Mouse (Mus musculus) thymus, postnatal 4 days (tissue): ENCODE results near the gene Clp1.

Experiments used
- DNase-seq: peaks from one replicate; pipeline ENCODE4 v3.0.0; 2021

Gene Clp1

DNA sequence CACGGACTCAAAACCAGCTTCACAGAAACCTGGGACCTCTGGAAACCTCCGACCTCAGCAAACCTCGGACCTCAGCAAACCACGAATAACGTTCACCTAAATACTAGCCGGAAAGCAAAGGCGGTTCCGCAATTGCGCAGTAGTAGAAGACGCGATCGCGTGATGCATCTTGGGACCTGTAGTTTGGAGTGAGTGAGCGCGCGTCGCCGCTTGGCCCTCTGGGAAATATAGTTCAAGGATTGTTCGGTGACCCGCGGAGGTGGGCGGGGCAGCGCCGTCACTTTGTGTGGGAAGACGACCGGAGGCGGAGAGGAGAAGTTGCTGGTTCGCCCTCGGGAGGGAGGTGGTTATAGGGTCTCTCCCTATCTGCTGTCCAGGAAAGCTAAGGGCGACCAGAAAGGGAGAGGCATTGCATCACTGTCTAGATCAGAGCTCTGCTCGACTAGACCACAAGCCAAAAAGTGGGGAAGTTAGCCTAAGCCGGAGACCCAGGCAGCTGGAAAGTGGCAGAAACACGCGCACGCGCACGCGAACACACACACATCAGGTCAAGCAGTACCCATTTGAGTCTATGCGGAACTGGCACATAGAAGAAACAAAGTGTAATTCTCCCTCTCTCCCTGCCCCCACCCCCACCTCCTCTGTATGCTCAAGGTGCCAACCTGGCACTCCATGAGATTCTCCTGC is at the start of gene Clp1:
Gene Clp1 (minus strand): TSS at position 179 of the 687 bp plus-strand sequence.
- peak; percentile 94 for DNase-seq

GRCm38 (mm10) chr2:84775665-84776064 is 48.5 kb upstream of the Clp1 start:
- no peak for DNase-seq

- no peak for DNase-seq
Observed at GRCm38 (mm10) chr2:84775241-84775640, 48.1 kb upstream of the Clp1 start, which contains the start of gene Serping1. Serping1 (minus strand) TSS chr2:84775444.

DNA sequence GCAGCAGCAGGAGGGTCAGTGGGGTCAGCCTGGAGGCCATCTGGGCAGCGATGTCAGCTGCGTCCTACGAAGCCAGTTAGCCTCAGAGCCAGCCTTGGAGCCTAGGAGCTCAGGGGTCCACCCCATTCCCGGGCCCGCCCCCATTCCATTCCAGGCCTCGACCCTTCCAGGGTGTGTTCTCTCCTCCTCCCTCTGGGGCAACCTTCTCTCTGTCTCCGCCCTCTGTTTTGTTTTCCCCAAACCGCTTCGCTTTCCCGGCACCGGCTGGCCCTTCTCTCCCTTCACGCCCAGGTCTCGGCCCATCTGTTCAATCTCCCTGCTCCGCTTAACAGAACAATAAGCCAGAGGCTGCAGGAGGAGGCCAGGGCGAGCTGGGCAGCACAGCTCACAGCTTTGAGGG is 47.6 kb upstream of the Clp1 start:
- DNase-seq: no peak

- no peak for DNase-seq
Observed at GRCm38 (mm10) chr2:84773195-84773594, 46.0 kb upstream of the Clp1 start.

GRCm38 (mm10) chr2:84772454-84772853 is 45.3 kb upstream of the Clp1 start:
- DNase-seq: no peak

DNA sequence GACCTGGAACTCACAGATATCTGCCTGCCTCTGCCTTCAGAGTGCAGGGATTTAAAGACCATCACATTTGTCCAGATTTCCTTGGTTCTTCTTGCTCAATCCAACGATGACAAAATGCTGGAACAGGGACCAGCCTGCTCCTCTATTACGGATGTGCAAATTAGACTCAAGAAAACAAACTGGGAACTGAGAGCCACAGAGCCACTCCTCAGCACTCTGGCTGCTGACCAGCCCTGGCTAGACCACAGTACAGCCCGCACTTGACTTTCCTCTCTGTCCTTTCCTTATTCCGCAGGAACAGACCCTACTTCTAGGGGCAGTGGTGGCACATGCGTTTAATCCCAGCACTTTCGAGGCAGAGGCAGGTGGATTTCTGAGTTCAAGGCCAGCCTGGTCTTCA is 43.4 kb upstream of the Clp1 start:
- no peak for DNase-seq

DNA sequence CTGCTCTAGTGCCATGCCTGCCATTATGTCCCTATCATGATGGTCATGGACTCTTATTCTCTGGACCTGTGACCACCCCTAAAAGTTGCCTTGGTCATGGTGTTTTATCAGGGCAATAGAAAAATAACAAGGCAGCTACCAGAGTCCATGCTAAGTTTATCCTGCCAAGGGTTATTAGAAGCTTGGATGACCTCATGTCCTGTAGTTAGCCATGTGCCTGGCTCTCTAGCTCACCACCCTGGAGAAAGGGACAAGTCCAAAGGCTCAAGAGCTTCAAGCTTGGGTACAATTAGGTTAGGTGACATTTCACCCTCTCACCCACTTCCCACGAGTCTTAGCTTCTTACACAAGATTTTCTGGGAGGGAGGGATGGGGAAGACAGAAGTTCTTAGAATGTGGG is 35.7 kb upstream of the Clp1 start:
- DNase-seq: no peak

DNA sequence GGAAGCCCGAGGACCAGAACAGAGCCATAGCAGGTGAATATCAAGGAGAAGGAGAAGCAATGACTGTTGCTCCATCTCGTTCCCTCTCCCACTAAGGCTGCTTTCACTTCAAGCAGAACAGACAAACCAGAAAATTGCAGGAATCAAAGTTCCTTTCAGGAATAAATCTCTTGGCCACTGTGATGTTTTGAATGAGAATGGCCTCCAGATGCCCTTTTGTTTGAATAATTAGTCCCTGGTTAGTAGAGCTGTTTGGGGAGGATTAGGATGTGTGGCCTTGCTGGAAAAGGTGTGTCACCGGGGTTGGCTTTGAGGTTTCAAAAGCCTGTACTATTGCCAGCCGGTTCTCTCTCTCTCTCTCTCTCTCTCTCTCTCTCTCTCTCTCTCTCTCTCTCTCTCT is 35.1 kb upstream of the Clp1 start:
- DNase-seq: no peak

DNA sequence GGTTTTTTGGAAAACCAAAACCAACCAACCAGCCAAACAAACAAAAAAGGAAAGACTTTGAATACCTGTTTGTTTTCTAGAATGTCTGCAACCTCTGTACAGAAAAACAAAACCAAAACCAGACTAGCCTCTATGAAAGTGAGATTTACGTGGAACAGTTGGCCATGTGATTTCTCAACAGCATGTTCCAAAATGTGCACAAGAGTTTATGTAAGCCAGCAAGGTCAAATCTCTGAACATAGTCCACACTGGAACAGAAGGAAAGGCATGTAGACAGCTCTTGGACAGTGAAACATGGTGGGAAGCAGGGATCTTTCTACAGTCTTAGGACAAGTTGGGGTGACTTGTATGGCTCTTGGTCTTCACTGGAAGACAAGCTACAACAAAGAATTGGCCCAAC is 34.7 kb upstream of the Clp1 start:
- DNase-seq: no peak

DNA sequence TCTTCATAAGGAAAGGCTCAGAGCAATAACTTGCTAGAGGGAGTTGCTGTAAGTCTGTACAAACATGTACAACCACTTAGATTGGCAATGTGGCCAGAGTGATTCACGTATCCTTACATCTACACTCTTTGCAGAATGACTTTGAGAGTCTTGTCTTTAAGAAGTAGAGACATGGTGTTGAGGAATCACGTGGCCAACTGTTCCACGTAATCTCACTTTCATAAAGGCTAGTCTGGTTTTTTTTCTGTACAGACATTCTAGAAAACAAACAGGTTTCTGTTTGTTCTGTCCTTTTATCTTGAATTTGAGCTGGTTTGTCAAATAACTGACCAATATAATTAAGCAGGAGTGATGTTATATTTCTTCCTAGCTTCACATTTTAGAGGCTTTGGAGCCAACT is 34.2 kb upstream of the Clp1 start:
- DNase-seq: no peak

DNA sequence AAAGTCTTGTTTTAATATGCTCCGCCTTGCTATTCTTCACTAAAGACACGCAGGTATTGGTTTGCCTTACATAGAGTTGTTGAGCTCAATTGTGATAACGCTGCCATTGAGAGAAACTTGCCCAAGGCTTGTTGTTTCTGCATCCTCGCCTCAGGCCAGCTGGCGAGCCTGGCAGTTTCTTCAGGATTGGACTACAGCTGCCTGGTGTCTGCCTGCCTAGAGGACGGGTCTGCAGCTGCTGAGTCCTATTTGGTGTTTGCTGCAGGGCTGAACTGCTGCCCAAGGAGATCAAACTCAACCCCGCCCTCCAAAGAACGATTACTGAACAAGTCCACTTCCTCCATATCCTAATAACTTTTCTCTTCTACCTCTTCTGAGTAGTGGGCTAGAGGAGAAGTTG is 33.6 kb upstream of the Clp1 start:
- DNase-seq: no peak

- no peak for DNase-seq
Observed at GRCm38 (mm10) chr2:84758542-84759127, 31.5 kb upstream of the Clp1 start.

DNA sequence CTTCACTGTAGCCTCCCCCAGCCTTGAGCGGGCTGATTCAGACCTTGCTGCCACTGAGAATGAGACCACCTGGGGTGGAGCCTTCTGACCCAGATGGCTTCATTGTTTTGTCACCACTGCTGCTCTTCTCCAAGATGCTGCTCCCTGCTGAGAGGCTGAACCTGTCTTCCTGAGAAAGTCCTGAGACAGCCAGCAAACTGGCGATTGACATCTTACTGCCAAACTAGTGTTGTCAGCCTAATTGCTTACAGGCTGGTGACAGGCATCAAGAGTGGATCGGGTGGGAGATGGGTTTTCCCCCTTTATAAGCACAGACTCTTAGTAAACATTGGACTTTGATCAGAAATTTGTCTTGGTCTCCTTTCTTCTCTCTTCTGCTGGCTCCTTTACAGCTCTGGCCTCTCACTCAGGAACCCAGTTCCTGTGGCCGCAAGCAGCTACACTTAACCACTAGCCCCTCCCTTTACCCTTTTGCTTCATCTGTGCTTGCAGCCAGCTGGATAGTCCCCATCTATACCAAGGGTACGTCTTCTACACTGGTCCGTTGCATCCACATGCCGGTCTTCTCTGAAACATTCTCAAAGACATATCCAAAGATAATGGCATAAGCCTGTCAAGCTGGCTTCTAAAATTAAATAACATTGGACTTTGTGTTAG is 30.0 kb upstream of the Clp1 start:
- DNase-seq: no peak

DNA sequence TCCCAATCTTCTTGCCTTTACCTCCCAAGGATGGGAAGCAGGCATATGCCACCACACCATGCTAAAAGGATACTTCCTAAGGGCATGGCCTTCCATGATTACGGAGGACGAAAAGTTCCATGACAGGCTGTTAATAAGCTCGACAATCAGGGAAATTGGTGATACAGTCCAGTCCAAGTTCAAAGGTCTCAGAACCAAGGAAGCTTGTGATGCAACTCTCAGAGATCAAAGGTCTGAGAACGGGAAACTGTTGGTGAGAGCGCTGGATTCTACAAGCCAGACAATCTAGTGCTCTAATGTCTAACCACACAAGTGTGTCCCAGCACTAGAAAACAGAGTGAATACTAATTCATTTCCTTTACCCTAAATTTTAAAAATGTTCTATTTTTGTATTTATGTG is 29.1 kb upstream of the Clp1 start:
- no peak for DNase-seq

- DNase-seq: no peak
Observed at GRCm38 (mm10) chr2:84750115-84750514, 23.0 kb upstream of the Clp1 start.

GRCm38 (mm10) chr2:84744126-84744525 is 17.0 kb upstream of the Clp1 start:
- no peak for DNase-seq

GRCm38 (mm10) chr2:84743561-84743960 is 16.4 kb upstream of the Clp1 start, which contains the start of gene Gm19426:
Gm19426 (minus strand) TSS chr2:84743655.
- DNase-seq: peak; percentile 48

DNA sequence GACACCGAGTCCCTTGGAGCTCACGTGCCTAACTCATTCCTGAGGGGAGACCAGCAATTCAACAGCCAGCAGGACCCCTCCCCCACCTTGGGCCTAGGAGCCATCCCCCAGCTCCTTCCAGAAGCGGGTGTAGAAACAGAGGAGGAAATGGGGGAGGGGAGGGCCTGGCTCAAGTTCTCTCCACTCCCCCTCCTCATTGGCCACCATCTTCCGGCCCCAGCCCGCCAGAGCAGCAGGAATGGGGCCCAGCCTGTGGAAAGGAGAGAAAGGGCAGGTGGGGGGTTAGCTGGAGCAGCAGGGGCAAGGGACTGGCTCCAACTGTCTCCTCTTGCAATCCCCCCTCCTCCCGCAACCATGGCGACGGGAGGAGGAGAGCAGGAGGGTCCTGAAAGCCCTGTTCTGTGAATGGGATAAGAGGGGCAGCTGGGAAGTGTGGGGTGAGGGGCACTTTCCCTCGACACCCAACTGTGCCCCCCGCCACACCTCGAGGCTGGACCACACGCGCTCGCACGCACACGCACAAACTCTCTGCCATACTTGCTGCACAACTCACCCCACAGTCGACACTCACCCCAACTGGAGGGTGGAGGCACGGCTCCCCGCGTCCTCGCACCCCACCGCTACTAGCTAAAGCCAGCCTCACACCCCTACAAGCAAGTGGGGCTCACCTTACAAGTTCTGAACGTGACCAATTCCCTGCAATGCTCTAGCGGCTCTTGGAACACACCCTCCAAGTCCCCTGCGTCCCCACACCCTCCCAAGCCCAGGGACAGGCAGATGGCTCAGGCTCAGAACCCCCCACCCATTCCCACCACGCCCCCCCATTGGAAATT is 15.5 kb upstream of the Clp1 start:
- DNase-seq: peak; percentile 34

- no peak for DNase-seq
Observed at GRCm38 (mm10) chr2:84741841-84742450, 14.8 kb upstream of the Clp1 start.

DNA sequence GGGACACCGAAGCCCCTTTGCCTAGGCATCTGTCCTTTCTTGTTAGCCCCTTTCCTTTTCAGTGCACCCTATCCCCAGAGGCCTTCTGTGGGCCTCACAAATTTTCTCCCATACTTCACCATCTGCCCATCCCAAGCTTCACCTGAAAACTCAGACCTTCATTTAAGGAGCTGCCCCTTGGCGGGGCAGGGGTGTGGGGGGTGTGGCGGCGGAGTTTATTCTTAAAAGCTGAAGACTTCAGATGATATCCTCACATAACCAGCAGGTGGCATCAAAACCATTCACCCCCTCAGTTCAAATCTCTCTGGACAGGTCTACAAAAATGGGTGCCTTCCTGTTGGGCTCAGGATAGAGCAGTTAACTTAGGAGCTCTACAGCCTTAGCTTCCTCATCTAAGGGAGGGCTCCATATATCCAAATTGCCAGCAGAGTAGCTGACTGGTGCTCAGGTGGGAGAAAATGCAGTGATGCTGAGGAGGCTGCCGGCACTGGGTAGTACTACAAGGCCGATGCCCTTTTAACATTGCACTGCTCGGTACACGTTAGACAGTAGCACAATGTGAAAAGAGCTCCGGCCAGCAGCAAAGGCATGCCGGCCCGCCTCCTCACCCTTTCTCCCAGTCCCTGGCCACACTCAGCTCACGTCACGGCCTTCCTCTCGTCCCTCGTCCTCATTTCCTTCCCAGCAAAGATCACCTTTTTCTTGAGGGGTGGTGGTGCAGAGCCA is 13.6 kb upstream of the Clp1 start:
- DNase-seq: peak; percentile 52

DNA sequence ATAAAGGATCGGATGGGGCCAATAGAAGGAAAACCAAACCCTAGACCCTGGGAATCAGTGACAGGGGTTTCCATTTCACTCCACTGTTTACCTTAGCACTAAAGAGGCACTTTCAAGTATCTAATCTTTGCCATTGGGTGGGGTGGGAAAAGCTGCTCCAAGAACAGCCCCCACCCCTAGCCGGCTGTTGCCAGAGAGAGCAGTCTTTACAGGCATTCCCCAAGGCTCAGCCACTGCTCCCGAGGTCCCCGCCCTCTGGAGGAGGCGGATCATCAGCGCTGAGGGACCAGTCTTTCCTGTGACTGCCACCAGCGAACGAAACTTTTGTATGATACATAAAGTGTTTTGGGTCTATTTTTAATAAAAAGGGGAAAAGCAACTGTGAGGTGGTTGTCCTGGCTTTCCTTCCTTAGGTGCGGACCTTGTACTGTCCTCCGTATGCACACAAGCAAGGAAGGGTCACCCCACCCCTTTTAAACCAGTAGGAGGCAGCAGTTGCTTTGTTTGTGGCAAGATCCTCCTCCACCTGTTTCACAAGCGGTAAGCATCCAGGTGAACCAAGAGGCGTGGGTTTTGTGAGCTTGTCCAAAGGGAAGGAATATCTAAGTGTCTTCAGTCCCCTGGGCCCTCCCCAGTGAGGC is 11.2 kb upstream of the Clp1 start:
- peak; percentile 31 for DNase-seq
